Mouse (Mus musculus): ENCODE results near the gene Zmym4. TPM values are rescaled to one million over a fixed set of nuclear protein-coding genes. Genes with fewer than 3 reads are reported as not detected.
"Not testable (repeated sequence)": the region's sequence is repeated elsewhere in the genome, so short reads cannot be mapped to it uniquely, and the experiment has no call there.

The Zmym4 gene
- polyA plus RNA-seq, 1 experiment = 22.4 TPM

DNA sequence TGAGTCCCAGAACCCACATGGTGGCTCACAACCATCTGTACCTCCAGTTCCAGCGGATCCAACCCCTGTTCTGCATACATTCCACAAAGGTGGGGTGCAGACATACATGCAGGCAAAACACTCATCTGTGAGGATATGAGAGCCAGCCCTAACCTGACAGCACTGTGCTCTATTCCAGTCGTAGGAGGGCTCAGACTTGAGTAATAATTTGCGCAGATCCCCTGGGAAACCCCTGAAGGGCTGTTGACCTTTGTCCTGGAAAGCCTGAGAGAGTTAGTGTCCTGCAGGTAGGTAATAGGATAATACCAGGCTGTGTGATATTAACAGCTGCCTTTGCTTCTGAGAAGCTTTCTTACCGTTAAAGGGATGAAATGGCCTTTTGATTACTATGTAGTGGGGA, 20.6 kb upstream of the Zmym4 start:
- TF ChIP-seq CTCF (IDR thresholded peaks at IDR 0.05; ENCODE audit: extremely low read depth, insufficient read depth, low read length) (no peak), POLR2A (IDR thresholded peaks at IDR 0.05; ENCODE audit: extremely low read depth, insufficient read depth, low read length) (no peak)
- H3K27ac ChIP-seq (ENCODE audit: insufficient read depth, low read length) = no peak overlapping the region
- H3K4me1 ChIP-seq (ENCODE audit: control insufficient read depth, insufficient read depth, low read length) = no peaks in the 10 kb centered on the region
- H3K4me3 ChIP-seq (ENCODE audit: insufficient read depth, low read length) = no peak overlapping the region

DNA sequence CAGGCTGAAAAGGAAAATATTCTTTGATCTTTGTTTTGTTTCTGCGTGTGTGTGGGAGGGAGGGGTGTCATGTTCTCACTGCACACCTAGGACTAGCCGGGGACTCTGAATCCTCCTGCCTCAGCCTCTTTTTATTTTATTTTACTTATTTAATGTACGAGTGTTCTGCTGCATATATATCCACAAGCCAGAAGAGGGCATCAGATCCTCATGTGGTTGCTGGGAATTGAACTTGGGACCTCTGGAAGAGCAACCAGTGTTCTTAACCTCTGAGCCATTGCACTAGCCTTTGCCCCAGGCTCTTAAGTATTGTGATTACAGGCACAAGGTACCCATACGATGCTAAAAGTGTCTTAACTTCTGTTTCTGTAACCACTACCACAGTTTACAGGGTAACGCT, 18.8 kb upstream of the Zmym4 start:
- Histone ChIP-seq H3K27ac (ENCODE audit: insufficient read depth, low read length) (no peak overlapping the region), H3K4me3 (ENCODE audit: insufficient read depth, low read length) (no peak overlapping the region), H3K4me1 (ENCODE audit: control insufficient read depth, insufficient read depth, low read length) (no peaks in the 10 kb centered on the region)
- TF ChIP-seq POLR2A (IDR thresholded peaks at IDR 0.05; ENCODE audit: extremely low read depth, insufficient read depth, low read length) (no peak), CTCF (IDR thresholded peaks at IDR 0.05; ENCODE audit: extremely low read depth, insufficient read depth, low read length) (no peak)

DNA sequence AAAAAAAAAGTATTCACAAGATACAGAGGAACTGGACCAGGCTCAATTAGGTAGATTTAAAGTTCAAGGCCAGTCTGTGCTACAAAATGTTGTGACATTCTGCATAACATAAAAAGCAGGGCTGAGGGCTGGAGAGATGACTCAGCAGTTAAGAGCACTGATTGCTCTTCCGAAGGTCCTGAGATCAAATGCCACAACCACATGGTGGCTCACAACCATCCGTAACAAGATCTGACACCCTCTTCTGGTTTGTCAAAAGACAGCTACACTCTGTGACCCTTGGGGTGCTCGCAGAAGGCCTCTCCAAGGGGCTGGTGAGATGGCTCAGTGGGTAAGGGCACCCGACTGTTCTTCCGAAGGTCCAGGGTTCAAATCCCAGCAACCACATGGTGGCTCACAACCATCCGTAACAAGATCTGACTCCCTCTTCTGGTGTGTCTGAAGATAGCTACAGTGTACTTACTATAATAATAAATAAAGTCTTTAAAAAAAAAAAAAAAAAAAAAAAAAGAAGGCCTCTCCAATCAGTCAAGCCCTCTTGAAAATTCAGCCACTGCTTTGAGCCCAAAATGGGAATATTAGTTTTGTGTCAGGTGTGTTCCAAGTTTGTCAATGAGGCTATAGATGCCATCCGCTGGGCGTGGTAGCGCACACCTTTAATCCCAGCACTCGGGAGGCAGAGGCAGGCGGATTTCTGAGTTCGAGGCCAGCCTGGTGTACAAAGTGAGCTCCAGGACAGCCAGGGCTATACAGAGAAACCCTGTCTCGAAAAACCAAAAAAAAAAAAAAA, 16.0 kb upstream of the Zmym4 start:
- not testable (repeated sequence) for H3K27ac ChIP-seq (ENCODE audit: insufficient read depth, low read length); H3K4me1 ChIP-seq (ENCODE audit: control insufficient read depth, insufficient read depth, low read length); H3K4me3 ChIP-seq (ENCODE audit: insufficient read depth, low read length)

DNA sequence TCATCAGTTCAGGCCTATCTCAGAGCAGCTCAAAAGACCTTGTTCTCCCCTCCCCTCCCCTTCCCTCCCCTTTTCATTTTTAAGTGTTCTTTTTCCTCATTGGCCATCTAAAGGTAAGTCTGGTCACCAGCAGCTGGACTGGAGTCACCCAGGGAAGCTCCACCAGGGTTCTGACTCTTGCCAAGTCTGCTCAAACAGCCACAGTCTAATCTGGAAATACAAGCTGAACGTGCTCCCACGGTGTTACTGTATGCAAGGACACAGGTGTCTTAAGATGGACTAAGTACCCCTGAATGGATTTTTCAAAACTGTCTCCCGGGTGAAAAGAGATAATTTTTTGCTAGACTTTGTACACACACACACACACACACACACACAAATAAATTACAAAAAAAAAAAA, 15.4 kb upstream of the Zmym4 start:
- H3K4me3 ChIP-seq (ENCODE audit: insufficient read depth, low read length) = no peak overlapping the region
- no peak for TF ChIP-seq POLR2A (IDR thresholded peaks at IDR 0.05; ENCODE audit: extremely low read depth, insufficient read depth, low read length)
- TF ChIP-seq CTCF (IDR thresholded peaks at IDR 0.05; ENCODE audit: extremely low read depth, insufficient read depth, low read length) = no peak
- no peaks in the 10 kb centered on the region for H3K4me1 ChIP-seq (ENCODE audit: control insufficient read depth, insufficient read depth, low read length)
- no peak overlapping the region for H3K27ac ChIP-seq (ENCODE audit: insufficient read depth, low read length)

DNA sequence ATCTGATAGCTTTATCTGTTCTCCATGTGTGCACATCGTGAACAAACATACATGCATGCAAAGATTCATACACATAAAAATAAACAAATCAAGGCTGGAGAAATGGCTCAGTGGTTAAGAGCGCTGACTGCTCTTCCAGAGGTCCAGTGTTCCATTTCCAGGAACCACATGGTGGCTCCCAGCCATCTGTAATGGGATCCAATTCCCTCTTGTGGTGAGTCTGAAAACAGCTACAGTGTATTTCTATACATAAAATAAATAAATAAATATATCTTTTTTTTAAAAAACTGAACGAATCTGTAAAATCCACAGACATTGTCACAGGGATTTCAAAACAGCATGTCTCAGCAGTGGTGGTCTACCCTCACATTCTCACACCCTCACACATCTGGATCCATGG, 10.8 kb upstream of the Zmym4 start:
- TF ChIP-seq CTCF (IDR thresholded peaks at IDR 0.05; ENCODE audit: extremely low read depth, insufficient read depth, low read length) (no peak), POLR2A (IDR thresholded peaks at IDR 0.05; ENCODE audit: extremely low read depth, insufficient read depth, low read length) (no peak)
- H3K4me3 ChIP-seq (ENCODE audit: insufficient read depth, low read length) = no peak overlapping the region
- H3K27ac ChIP-seq (ENCODE audit: insufficient read depth, low read length) = no peak overlapping the region
- H3K4me1 ChIP-seq (ENCODE audit: control insufficient read depth, insufficient read depth, low read length) = no peaks in the 10 kb centered on the region

DNA sequence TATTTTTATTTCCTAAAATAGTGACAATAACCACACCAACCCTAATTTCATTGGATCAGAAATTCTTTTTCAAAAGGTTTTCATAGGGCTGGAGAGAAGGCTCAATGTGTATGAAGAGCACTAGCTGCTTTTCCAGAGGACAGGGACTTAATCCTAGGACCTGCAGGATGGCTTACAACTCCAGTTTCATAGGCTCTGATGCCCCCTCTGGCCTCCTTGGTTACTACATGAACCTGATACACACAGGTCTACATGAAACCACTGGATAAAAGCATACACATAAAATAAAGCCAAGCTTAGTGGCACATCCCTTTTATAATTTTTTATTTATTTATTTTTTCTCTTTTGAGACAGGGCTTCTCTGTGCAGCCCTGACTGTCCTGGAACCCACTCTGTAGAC, 9.5 kb upstream of the Zmym4 start:
- no peak overlapping the region for H3K4me3 ChIP-seq (ENCODE audit: insufficient read depth, low read length)
- TF ChIP-seq CTCF (IDR thresholded peaks at IDR 0.05; ENCODE audit: extremely low read depth, insufficient read depth, low read length) = peak; percentile 34; the same call in 1 of the 2 replicates
- TF ChIP-seq POLR2A (IDR thresholded peaks at IDR 0.05; ENCODE audit: extremely low read depth, insufficient read depth, low read length) = no peak
- H3K27ac ChIP-seq (ENCODE audit: insufficient read depth, low read length) = no peak overlapping the region
- H3K4me1 ChIP-seq (ENCODE audit: control insufficient read depth, insufficient read depth, low read length) = no peaks in the 10 kb centered on the region

DNA sequence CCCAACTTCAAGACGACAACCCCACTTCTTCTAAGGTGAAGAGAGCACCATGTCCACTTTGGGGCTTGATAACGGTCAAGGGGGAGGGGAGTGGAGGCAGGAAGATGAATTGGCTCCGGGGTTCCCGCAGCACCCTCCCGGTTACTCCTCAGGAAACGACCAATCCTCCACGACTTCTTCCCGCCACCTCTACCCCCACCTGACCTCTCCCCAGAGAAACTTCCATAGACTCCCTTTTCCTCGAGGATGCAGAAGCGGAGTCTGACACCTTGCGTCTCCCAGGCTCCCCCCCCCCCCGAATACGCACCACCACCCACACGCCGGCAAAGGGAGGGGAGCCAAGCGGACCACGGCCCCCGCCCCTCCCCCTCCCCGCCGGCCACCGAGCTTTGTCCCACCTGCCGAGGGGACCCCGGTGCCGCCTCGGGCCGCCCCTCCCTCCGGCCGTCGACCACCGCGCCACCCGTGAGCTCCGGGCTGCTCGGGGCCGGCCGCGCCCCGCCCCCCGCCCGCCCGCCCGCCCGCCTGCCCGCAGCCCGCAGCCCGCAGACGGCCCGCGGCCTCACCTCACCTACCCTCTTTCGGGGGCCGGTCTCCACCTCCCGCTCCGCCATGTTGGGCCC, 583 bp downstream of the Zmym4 start:
- no peak overlapping the region for H3K27ac ChIP-seq (ENCODE audit: insufficient read depth, low read length)

DNA sequence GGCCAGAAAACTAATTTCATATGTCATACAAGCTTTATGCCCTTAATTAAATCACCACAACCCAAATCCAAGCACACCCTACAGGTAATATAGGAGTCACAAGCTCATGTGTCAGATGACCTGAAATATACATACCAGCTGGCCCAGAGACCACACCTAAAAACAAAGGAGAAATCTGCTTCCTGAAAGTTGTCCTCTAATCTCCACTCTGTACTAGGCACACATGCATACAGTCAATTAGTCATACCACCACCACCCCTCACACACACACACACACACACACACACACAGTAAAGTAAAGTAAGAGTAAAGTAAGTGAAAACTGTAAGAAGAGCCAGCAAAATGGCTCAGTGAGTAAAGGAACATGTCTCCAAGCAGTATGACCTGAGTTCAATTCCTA, 9.3 kb downstream of the Zmym4 start:
- H3K4me3 ChIP-seq (ENCODE audit: insufficient read depth, low read length) = no peak overlapping the region
- no peak overlapping the region for H3K27ac ChIP-seq (ENCODE audit: insufficient read depth, low read length)
- TF ChIP-seq CTCF (IDR thresholded peaks at IDR 0.05; ENCODE audit: extremely low read depth, insufficient read depth, low read length) = no peak
- no peak for TF ChIP-seq POLR2A (IDR thresholded peaks at IDR 0.05; ENCODE audit: extremely low read depth, insufficient read depth, low read length)
- H3K4me1 ChIP-seq (ENCODE audit: control insufficient read depth, insufficient read depth, low read length) = no peaks in the 10 kb centered on the region; the same call in 1 of the 2 replicates

More for the DNA sequence above, 583 bp downstream of the Zmym4 start:
- peaks cover 4% of the 10 kb centered on the region; the same call in 1 of the 2 replicates for H3K4me1 ChIP-seq (ENCODE audit: control insufficient read depth, insufficient read depth, low read length)
- TF ChIP-seq POLR2A (IDR thresholded peaks at IDR 0.05; ENCODE audit: extremely low read depth, insufficient read depth, low read length) = no peak
- no peak for TF ChIP-seq CTCF (IDR thresholded peaks at IDR 0.05; ENCODE audit: extremely low read depth, insufficient read depth, low read length)
- H3K4me3 ChIP-seq (ENCODE audit: insufficient read depth, low read length) = peak overlapping the region; percentile 71

DNA sequence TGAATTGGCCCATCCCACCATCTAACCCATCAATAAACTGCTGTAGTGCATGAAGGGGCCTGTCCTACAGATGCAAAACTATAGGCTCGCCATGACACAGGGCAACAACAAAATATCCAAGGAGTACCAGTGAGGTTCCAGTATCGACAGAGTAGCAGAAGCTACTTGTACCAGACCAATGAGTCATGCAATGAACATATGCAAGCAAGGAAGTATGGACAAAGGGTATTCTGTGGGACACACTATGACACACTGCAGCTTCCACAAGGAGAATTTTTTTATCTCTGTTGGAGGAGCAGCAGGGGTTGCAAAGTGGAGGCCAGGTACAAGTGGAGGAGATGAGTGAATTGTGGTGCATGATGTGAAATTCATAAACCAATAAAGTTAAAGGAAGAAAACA, 9.7 kb downstream of the Zmym4 start:
- H3K4me3 ChIP-seq (ENCODE audit: insufficient read depth, low read length) = no peak overlapping the region
- TF ChIP-seq CTCF (IDR thresholded peaks at IDR 0.05; ENCODE audit: extremely low read depth, insufficient read depth, low read length) (no peak), POLR2A (IDR thresholded peaks at IDR 0.05; ENCODE audit: extremely low read depth, insufficient read depth, low read length) (no peak)
- no peaks in the 10 kb centered on the region; the same call in 1 of the 2 replicates for H3K4me1 ChIP-seq (ENCODE audit: control insufficient read depth, insufficient read depth, low read length)
- H3K27ac ChIP-seq (ENCODE audit: insufficient read depth, low read length) = no peak overlapping the region

DNA sequence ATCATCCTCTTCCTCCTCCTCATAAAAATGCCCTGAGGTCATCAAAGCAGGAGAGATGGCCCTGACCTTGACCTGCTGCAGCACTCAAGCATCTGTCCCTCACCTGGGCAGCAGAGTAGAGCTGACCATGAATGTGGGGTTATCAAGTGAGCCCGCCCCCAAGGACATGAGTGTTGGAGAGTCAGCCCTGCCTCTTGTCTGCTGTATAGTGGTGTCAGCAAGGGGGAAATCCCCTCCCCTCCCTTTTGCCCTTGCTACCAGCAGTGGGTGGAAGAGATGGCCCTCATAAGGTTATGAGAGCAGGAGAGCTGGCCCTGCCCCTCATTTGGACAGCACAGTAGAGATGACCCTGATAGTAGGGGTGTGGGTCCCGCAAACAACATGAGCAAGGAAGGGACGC, 10.5 kb downstream of the Zmym4 start:
- Histone ChIP-seq H3K4me3 (ENCODE audit: insufficient read depth, low read length) (no peak overlapping the region), H3K4me1 (ENCODE audit: control insufficient read depth, insufficient read depth, low read length) (no peaks in the 10 kb centered on the region; the same call in 1 of the 2 replicates), H3K27ac (ENCODE audit: insufficient read depth, low read length) (no peak overlapping the region)
- no peak for TF ChIP-seq CTCF (IDR thresholded peaks at IDR 0.05; ENCODE audit: extremely low read depth, insufficient read depth, low read length)
- TF ChIP-seq POLR2A (IDR thresholded peaks at IDR 0.05; ENCODE audit: extremely low read depth, insufficient read depth, low read length) = no peak

DNA sequence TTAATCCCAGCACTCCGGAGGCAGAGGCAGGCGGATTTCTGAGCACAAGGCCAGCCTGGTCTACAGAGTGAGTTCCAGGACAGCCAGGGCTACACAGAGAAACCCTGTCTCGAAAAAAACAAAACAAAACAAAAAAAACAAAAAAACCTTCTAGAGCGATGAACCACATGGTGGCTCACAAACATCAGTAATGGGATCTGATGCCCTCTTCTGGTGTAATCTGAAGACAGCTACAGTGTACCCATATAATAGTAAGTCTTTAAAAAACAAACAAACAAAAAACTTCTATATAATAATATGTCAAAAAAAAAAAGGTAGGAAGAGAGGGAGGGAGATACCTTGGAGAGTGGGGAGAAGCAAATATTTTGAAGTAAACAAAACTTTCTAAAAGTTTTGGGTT, 17.1 kb downstream of the Zmym4 start:
- not testable (repeated sequence) for H3K27ac ChIP-seq (ENCODE audit: insufficient read depth, low read length); H3K4me3 ChIP-seq (ENCODE audit: insufficient read depth, low read length); H3K4me1 ChIP-seq (ENCODE audit: control insufficient read depth, insufficient read depth, low read length)

Data from cortical plate, adult 2 months (tissue).